Mouse (Mus musculus) myocyte (in vitro differentiated cells): ENCODE measurements around the gene Taf15.

Experiments
- POLR2A ChIP-seq: IDR thresholded peaks from one replicate; pipeline ENCODE4 v1.6.1; 2011; ENCODE audit warnings: low read depth, mild to moderate bottlenecking, control low read depth, moderate library complexity; ENCODE audit not compliant: insufficient read length
- POLR2AphosphoS2 ChIP-seq: IDR thresholded peaks from one replicate; pipeline ENCODE4 v1.6.1; 2011; ENCODE audit warnings: low read depth, control low read depth; ENCODE audit not compliant: insufficient read length

DNA sequence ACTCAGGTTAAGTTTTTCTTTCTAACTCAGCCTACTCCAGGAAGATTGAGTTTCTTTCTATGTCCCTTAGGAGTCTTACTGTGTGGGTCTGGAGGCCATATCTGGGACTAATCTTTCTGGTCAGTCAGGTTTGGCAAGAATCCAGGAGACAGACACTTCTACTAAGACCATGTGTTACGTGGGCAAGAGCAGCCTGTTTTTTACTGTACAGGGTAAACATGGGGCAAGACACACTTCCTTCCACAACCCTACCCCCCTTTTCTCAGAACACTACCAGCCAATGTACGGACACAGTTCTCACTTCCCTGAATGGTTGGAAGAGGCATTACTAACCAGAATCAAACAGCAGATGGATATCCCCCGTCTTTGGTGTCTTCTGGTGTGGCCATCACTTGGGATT lies 71.3 kb downstream of the Taf15 start:
- TF ChIP-seq POLR2AphosphoS2 (no peak), POLR2A (no peak)
